Mouse (Mus musculus) heart, embryonic 12.5 days (tissue): Measurements from ENCODE around the gene Zfp3. TPM values are rescaled to one million over a fixed set of nuclear protein-coding genes. Genes with fewer than 3 reads are reported as not detected.

ENCODE experiments used
- ATAC-seq: fragments of 200-750 bp; cut with Nextera tagmentation; 2 replicates; pipeline ENCODE4 v1.8.0; 2017; ENCODE audit warnings: moderate TSS enrichment, moderate library complexity; ENCODE audit not compliant: insufficient number of reproducible peaks, low FRiP score
- H3K27ac ChIP-seq: fragments of 300-500 bp; sonication (generic); 2 replicates; pipeline ENCODE4 v1.5.1; 2016; ENCODE audit warnings: mild to moderate bottlenecking, moderate library complexity; ENCODE audit not compliant: poor library complexity, severe bottlenecking
- H3K27me3 ChIP-seq: fragments of 300-500 bp; sonication (generic); replicated peaks from 2 replicates; pipeline ENCODE4 v1.6.1; 2016; ENCODE audit warnings: mild to moderate bottlenecking, moderate library complexity
- H3K36me3 ChIP-seq: fragments of 300-500 bp; sonication (generic); 2 replicates; pipeline ENCODE4 v1.6.1; 2016; ENCODE audit warnings: mild to moderate bottlenecking, moderate library complexity
- H3K4me1 ChIP-seq: fragments of 300-500 bp; sonication (generic); replicated peaks from 2 replicates; pipeline ENCODE4 v1.6.1; 2016; ENCODE audit warnings: mild to moderate bottlenecking
- H3K4me2 ChIP-seq: fragments of 300-500 bp; sonication (generic); 2 replicates; pipeline ENCODE4 v1.6.1; 2016; ENCODE audit warnings: mild to moderate bottlenecking, moderate library complexity
- H3K4me3 ChIP-seq: fragments of 300-500 bp; sonication (generic); 2 replicates; pipeline ENCODE4 v1.5.1; 2016; ENCODE audit warnings: mild to moderate bottlenecking
- H3K9ac ChIP-seq: fragments of 300-500 bp; sonication (generic); 2 replicates; pipeline ENCODE4 v1.6.1; 2016; ENCODE audit warnings: mild to moderate bottlenecking, moderate library complexity
- H3K9me3 ChIP-seq: fragments of 300-500 bp; sonication (generic); replicated peaks from 2 replicates; pipeline ENCODE4 v1.6.1; 2016; ENCODE audit warnings: mild to moderate bottlenecking, moderate library complexity
- WGBS: fragments of 180-500 bp; shearing (Covaris S2); methylation state at CpG from one replicate; pipeline ENCODE4 v1.1.7; 2016; 5-methylcytosine and 5-hydroxymethylcytosine counted together
- polyA plus RNA-seq: library from polyadenylated mRNA; unstranded; fragments of >200 nt; fragmentation: Nextera tagmentation; extraction: Ambion mirVana; gene quantifications from 2 replicates; pipeline ENCODE4 v1.2.1, GENCODE M21; 2016

The Zfp3 gene
- polyA plus RNA-seq, 1 experiment from 2014 or later, result 7.3 TPM

DNA sequence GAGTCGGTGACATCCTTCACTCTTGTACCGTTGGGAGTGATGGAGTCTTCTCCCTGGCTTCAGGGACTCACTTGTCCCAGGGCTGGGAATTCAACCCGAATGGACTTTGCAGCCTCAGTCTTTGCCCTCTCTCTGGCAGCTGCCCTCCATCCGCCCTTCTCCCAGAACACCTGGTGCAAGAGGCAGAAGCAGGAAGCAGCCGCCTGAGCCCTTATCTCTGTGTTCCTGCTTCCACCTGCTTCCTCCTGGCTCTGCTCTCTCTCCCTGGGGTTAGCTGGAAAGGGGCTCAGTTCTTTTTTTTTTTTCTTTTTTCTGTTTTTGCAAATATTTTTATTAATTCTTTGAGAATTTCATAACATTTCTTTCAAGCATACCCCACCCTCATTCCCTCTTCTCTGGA is 26.3 kb upstream of the Zfp3 start:
- no peak overlapping the region for H3K9ac ChIP-seq
- 51% methylated on average over 5 of the region's 5 CpGs for WGBS
- no peaks in the 10 kb centered on the region for H3K9me3 ChIP-seq
- no peak overlapping the region for H3K4me2 ChIP-seq
- ATAC-seq, result no peak
- no peaks in the 10 kb centered on the region for H3K36me3 ChIP-seq
- no peak overlapping the region for H3K27ac ChIP-seq
- H3K27me3 ChIP-seq, result no peaks in the 10 kb centered on the region
- H3K4me3 ChIP-seq, result no peak overlapping the region
- peaks cover 3% of the 10 kb centered on the region; the same call in 1 of the 2 replicates for H3K4me1 ChIP-seq

GRCm38 (mm10) chr11:70741603-70742002 is 22.4 kb upstream of the Zfp3 start:
- Histone ChIP-seq H3K9me3 (no peaks in the 10 kb centered on the region), H3K9ac (no peak overlapping the region), H3K4me2 (no peak overlapping the region), H3K4me1 (no peaks in the 10 kb centered on the region; the same call in 1 of the 2 replicates), H3K4me3 (no peak overlapping the region), H3K27ac (no peak overlapping the region), H3K36me3 (no peaks in the 10 kb centered on the region), H3K27me3 (no peaks in the 10 kb centered on the region)
- no peak for ATAC-seq
- 84% methylated on average over 3 of the region's 3 CpGs for WGBS

DNA sequence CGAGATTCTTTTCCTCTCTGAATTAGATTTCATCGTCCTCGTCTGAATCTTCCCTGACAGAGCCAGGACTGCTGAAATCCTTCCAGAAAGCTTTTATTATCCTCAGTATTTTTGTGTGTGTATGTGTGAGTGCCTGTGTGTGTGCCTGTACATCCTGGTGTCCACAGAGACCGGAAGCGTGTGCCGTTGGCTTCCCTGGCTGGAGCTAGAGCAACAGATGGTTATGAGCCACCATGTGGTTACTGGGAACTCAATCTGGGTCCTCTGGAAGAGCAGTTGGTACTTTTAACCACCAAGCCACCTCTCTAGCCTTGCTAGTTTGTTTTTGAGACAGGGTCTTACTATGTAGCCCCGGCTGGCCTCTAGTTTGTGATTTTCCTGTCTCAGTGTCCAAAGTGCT is 21.9 kb upstream of the Zfp3 start:
- H3K4me1 ChIP-seq, result no peaks in the 10 kb centered on the region
- H3K36me3 ChIP-seq, result no peaks in the 10 kb centered on the region
- H3K9ac ChIP-seq, result no peak overlapping the region
- H3K9me3 ChIP-seq, result no peaks in the 10 kb centered on the region
- H3K27me3 ChIP-seq, result no peaks in the 10 kb centered on the region
- 83% methylated on average over 7 of the region's 7 CpGs for WGBS
- no peak overlapping the region for H3K27ac ChIP-seq
- H3K4me2 ChIP-seq, result no peak overlapping the region
- ATAC-seq, result no peak
- H3K4me3 ChIP-seq, result no peak overlapping the region

DNA sequence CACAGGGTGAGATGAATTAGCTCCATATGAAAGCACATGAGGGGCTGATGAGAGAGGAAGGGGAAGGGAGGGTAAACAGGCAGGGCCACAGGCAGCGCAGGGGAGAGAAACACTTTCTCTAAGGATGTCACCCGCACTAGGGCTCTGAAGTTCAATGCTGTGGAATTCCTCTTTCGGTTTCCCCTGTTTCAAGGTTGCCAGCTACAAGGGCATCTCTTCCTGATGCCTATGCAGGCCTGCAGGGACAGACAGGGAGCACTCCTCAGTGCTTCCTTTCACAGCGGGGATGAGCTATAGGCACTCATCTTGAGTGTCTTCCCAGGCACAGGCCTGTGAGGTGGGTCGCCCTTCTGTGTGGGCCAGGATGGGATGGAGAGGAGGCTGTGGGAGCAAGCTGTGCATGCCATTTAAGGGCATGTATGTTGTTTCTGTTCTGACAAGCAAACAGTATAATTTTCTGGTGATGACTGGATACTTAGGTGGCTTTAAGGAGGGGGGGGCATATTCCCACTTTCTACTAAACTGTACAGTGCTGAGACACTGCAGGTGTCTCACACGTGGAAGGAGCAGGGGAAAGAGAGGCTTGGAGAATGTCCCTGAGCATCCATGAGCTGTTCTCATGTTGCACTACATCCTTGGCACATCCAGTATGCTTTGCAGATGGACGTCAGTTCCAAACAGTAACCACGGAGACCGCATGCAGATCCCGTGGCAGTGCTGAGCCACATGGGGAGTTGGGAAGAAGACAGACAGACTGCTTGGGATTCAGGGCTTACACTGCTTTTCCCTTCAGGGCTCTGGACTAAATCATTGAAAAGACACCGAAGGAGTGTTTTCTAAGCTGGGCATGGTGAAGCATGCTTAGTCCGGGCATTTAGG is 21.2 kb upstream of the Zfp3 start:
- no peak for ATAC-seq
- WGBS, result 80% methylated on average over 12 of the region's 12 CpGs
- H3K27ac ChIP-seq, result no peak overlapping the region
- H3K4me2 ChIP-seq, result no peak overlapping the region
- no peaks in the 10 kb centered on the region for H3K4me1 ChIP-seq
- H3K36me3 ChIP-seq, result no peaks in the 10 kb centered on the region
- no peak overlapping the region for H3K4me3 ChIP-seq
- H3K9me3 ChIP-seq, result no peaks in the 10 kb centered on the region
- H3K9ac ChIP-seq, result no peak overlapping the region
- no peaks in the 10 kb centered on the region for H3K27me3 ChIP-seq

- H3K9ac ChIP-seq, result no peak overlapping the region
- no peaks in the 10 kb centered on the region for H3K36me3 ChIP-seq
- no peak overlapping the region for H3K27ac ChIP-seq
- no peaks in the 10 kb centered on the region for H3K27me3 ChIP-seq
- H3K4me3 ChIP-seq, result no peak overlapping the region
- H3K4me2 ChIP-seq, result no peak overlapping the region
- no peaks in the 10 kb centered on the region for H3K9me3 ChIP-seq
- 62% methylated on average over 7 of the region's 7 CpGs for WGBS
- no peak for ATAC-seq
- H3K4me1 ChIP-seq, result no peaks in the 10 kb centered on the region
Measured at GRCm38 (mm10) chr11:70745636-70746035, 18.4 kb upstream of the Zfp3 start.

- Histone ChIP-seq H3K9ac (no peak overlapping the region), H3K27me3 (no peaks in the 10 kb centered on the region), H3K36me3 (no peaks in the 10 kb centered on the region), H3K4me3 (no peak overlapping the region), H3K4me1 (no peaks in the 10 kb centered on the region), H3K4me2 (no peak overlapping the region), H3K9me3 (no peaks in the 10 kb centered on the region), H3K27ac (no peak overlapping the region)
- WGBS, result 77% methylated on average over 4 of the region's 4 CpGs
- ATAC-seq, result no peak
Measured at GRCm38 (mm10) chr11:70747876-70748545, 16.0 kb upstream of the Zfp3 start.

- Histone ChIP-seq H3K4me2 (no peak overlapping the region), H3K4me1 (no peaks in the 10 kb centered on the region), H3K36me3 (no peaks in the 10 kb centered on the region), H3K9ac (no peak overlapping the region), H3K9me3 (no peaks in the 10 kb centered on the region), H3K27me3 (no peaks in the 10 kb centered on the region), H3K4me3 (no peak overlapping the region), H3K27ac (no peak overlapping the region)
- 71% methylated on average over 4 of the region's 4 CpGs for WGBS
- no peak for ATAC-seq
Measured at GRCm38 (mm10) chr11:70752337-70753017, 11.5 kb upstream of the Zfp3 start.

GRCm38 (mm10) chr11:70753146-70753545 is 10.9 kb upstream of the Zfp3 start:
- no peak overlapping the region for H3K4me3 ChIP-seq
- H3K9ac ChIP-seq, result no peak overlapping the region
- no peak for ATAC-seq
- H3K36me3 ChIP-seq, result no peaks in the 10 kb centered on the region
- 84% methylated on average over 10 of the region's 10 CpGs for WGBS
- no peak overlapping the region for H3K4me2 ChIP-seq
- H3K4me1 ChIP-seq, result no peaks in the 10 kb centered on the region
- no peaks in the 10 kb centered on the region for H3K9me3 ChIP-seq
- no peak overlapping the region for H3K27ac ChIP-seq
- no peaks in the 10 kb centered on the region for H3K27me3 ChIP-seq

DNA sequence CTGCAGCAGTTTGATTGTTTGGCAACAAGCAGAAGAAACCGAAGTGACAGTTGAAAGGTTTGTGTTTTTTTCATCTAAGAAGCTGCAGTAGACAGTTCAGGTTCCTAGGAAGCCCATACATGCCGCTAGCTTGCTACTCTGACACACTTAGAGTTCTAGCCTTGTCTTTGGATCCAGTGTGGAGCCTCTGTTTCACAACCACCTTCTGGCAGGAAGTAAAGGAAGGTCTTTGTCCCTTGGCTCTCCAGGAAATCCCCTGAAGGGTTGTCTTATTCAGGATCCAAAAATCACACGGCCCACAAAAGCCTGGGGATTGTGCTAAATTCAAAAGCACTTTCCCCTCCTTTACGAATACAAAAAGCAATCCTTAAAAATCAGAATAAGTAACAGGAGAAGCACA is 9.5 kb upstream of the Zfp3 start:
- Histone ChIP-seq H3K27ac (no peak overlapping the region), H3K36me3 (no peaks in the 10 kb centered on the region), H3K27me3 (no peaks in the 10 kb centered on the region), H3K4me1 (no peaks in the 10 kb centered on the region), H3K9me3 (no peaks in the 10 kb centered on the region), H3K9ac (no peak overlapping the region), H3K4me3 (no peak overlapping the region), H3K4me2 (no peak overlapping the region)
- WGBS, result 58% methylated on average over 4 of the region's 4 CpGs
- no peak for ATAC-seq

GRCm38 (mm10) chr11:70754958-70755357 is 9.1 kb upstream of the Zfp3 start:
- H3K4me1 ChIP-seq, result no peaks in the 10 kb centered on the region
- no peaks in the 10 kb centered on the region for H3K27me3 ChIP-seq
- H3K36me3 ChIP-seq, result no peaks in the 10 kb centered on the region
- H3K9ac ChIP-seq, result no peak overlapping the region
- no peaks in the 10 kb centered on the region for H3K9me3 ChIP-seq
- 58% methylated on average over 7 of the region's 7 CpGs for WGBS
- H3K4me2 ChIP-seq, result no peak overlapping the region
- H3K4me3 ChIP-seq, result no peak overlapping the region
- H3K27ac ChIP-seq, result no peak overlapping the region
- ATAC-seq, result no peak

DNA sequence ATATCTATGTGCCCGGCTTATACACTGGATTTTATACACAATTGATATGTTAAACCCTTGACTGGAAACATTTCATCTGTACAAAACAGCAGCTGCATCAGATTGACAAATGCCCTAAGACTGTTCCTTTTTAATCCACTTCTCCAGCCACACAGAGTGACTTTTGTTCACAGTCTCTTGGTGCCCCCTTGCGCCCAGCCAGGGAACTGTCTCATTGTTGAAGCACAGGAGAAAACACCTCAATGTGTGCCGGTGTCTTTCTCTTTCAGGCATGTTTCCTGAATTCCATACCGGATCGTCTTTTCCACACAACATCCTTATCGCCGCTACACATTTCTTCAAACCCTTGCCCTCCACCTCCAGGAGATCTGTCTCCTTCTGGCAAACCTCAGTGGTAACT is 8.4 kb upstream of the Zfp3 start:
- Histone ChIP-seq H3K4me3 (no peak overlapping the region), H3K36me3 (no peaks in the 10 kb centered on the region), H3K4me1 (no peaks in the 10 kb centered on the region), H3K9me3 (no peaks in the 10 kb centered on the region), H3K4me2 (no peak overlapping the region), H3K27me3 (no peaks in the 10 kb centered on the region), H3K27ac (no peak overlapping the region), H3K9ac (no peak overlapping the region)
- ATAC-seq, result no peak
- WGBS, result 7% methylated on average over 7 of the region's 7 CpGs
